Mouse (Mus musculus): ENCODE measurements around the gene Arid5b. TPM values are rescaled to one million over a fixed set of nuclear protein-coding genes. Genes with fewer than 3 reads are reported as not detected.

Gene Arid5b
- total RNA-seq, 4 experiments from 2014 or later: 25.3 to 27.5 (median 26.4) TPM

DNA sequence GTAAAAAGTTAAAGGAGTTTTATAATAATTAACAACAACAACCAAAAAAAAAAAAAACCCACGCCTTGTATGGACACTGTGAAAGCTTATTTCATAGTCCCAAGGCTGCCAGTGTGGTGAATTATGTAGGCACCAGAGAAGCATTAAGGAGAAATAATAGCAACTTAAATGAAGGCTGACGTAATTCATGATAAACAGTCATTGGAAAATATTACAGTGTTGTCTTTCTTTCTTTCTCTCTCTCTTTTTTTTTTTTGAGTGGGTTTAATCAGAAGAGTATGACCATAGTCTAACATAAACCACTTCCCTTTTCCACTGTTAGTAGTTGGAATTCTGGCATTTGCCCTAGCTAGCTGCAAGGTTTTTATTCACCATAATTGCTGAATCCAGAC is 111.8 kb downstream of the Arid5b start:
- DNase-seq (ENCODE audit: low spot score in 2 of 2): no peak

DNA sequence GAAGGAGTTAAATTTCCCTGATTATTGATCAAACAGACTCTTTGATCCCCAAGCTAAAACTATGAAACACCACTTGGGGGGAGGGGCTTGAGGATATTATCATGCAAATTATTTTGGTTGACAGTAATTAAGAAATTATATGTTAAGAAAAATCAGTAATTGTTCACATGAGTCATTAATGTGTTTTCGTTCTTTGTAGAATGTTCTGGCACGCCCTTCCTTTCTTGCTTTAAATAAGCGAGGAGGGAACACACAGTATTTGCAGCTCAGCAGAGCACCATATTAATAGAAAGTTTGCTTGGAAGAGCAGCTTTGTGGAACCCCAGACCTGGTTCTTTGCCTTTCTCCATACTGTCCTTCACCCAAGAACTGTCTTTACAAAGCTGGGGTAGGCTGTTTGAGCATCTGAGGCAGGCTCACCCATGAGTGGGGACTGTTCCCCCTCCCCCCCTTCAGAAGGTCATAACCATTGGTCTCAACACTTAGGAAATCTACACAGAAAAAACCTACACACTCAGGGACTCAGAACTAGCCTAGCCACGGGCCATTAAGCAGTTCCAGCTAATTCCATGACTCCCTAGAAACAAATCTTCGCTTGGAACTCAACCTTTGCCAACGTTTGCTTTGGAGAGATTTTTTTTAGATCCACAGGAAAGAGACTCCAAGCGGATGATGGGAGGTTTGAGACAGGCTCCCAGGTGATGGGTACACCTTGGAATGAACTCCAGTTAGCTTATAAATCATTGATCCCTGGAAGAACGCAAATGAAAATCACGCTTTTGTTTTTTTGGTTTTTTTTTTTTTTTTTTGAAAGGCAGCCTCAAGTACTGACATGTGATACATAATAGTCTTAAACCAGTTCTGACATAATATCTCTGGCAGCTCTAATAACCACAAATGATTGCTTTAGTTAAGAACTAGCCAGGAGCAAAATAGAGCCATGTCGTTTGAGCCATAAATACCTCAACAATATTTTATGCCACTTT is 112.5 kb downstream of the Arid5b start:
- DNase-seq (ENCODE audit: low spot score in 2 of 2): no peak

DNA sequence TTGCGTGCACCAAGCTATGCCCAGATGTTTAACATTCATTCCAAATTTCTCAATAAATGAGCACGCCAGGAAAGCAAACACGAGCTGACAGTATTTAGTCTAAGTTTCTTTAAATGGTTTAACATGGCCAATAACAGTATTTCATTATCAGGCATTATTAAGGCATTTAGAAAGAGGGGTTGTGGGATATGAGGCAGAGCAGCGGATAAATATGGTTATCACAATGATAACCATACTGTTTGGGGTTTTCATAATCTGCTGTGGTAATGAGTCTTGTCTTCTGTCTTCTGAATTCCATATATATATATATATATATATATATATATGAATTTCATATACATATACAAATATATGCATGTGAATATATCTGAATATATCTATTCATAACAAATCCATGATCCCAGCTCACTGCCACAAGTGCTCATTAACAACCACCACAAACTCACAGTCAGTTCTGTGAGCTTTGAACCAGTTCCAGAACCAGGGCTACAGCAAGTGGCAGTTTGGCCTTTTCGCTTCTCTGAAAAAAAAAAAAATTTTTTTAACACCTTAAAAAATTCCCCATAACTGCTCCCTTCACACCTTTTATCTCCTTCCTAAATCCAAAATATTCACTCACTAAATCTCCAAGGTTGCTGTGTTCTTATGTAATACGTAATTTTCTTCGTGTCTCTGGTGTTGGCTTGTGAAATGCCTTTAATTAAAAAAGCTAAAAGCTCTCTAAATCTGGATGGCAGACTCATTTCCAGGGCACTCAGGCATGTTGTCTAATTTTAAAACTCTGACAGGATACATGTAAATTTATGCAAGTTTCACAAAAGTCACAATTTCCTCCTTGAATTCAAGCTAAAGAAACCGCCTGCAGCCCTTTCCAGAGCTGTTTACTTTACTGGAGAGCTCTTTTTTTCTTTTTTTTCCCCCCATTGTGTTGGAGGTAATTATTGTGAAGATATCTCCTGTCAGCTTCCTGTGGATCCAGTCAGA is 113.5 kb downstream of the Arid5b start:
- no peak for DNase-seq (ENCODE audit: low spot score in 2 of 2)

DNA sequence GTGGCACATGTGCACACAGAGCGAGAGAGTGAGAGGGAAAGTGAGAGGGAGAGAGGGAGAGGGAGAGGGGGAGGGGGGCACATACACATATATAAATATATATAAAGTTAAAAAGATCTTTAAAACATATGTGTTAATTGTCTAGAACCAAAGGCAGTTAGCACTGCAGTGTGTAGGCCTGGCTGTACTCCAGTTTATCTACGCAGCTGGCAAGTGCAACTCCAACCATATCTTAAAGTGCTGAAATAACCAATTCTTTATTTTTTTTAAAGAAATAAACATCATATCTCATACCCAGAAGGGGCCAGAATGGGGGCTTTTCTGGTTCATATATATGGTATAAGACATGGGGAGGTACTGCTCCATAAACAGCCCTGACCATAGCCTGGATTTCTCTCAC is 114.4 kb downstream of the Arid5b start:
- DNase-seq (ENCODE audit: low spot score in 2 of 2): no peak

DNA sequence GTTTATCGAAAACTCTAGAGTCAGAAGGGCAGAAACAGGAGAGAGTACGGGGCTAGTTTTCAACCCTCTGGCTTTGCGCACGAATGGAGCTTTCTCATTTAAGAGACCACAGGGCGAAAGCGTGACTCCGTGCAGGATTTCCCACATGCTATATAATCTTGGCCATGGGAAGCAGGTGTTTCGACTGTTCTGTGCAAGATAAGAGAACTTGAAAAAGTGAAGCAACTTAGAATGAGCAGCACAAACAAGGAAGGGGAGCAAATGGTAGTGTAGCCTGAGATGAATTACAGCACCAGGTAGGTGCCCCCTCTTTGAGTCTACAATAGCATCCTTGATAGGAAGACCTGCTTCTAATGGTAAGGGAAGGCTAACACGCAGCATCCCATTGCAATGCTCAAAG is 118.8 kb downstream of the Arid5b start:
- no peak for DNase-seq (ENCODE audit: low spot score in 2 of 2)

DNA sequence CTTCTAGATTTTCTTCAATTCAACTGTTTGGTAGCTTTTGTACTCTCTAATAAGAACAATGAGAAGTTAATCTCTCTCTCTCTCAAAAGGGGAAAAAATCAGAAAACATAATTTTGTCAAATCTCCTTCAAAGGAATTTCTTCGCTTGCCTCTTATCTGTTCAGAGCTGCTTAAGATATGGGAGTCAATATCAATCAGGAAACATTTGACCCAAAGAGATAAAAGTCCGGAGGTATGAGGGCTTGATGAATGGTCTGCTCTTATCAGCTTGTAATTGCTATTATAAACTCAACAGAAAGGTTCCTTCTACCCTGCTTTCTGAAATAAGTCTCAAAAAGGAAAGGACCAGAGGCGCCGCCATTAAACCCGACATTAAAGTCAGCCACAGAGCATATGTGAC is 120.0 kb downstream of the Arid5b start:
- DNase-seq (ENCODE audit: low spot score in 2 of 2): no peak

DNA sequence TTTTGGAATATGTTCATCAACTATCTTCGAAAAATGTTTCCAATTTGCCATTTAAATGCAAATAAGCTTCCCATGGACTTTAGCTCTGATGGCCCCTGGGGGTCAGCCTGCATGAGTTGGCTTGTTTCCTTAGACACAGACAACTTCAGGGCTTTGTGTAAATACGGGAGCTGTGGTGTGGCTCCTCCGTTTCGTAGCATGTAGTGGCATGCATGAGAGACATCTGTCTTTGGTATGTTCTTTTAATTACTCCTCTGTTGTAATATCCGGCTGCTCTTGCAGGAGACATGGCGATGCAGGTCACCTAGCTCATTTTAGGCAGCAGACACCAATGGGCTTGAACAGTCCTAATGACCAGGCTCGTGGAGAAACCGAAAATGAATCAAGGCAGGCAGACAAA is 121.0 kb downstream of the Arid5b start:
- no peak for DNase-seq (ENCODE audit: low spot score in 2 of 2)

DNA sequence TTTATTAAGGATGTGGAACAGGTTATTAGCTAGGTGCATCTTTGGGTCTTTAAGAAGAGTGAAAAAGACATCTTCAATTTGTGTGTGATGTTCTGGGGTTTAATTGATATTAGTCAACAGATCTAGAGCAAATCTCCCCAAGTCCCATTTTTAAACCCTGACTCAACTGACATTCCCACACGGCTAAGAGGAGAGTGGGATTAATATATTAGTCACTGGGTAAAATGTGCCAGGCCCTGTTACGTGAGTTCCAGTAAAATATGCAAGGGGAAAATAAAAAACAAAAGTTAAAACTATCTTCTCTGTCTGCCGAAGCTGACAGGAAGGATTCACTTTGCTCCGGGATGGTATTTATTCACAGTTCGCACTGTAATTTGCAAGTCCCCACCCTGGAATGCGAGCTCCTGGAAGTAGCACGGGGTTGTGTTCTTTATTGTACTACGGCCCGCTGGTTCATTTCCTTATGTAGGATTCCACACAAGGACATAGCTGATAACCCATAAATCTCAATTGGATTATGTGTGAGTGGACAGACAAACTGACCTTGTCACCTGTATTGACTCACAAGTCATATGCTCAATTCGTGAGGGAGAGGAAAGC is 121.8 kb downstream of the Arid5b start:
- DNase-seq (ENCODE audit: low spot score in 2 of 2): no peak

DNA sequence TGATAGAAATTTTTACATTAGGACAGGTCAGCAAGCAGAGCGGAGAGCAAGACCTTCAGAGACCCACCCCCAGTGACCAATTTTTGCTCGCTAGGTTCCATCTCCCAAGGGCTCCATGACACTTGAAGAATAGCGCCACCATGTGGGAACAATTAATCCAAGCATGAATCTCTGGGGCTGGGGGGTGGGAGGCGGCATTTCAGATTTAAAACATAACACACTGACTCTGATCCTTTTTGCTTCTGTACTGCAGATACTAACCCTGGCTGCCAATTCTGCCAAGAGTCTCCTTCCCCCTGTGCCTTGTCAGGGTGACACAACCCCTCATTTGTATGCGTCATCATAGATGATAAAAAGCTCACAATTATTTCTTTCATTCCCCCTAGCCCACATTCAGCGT is 122.4 kb downstream of the Arid5b start:
- DNase-seq (ENCODE audit: low spot score in 2 of 2): no peak

DNA sequence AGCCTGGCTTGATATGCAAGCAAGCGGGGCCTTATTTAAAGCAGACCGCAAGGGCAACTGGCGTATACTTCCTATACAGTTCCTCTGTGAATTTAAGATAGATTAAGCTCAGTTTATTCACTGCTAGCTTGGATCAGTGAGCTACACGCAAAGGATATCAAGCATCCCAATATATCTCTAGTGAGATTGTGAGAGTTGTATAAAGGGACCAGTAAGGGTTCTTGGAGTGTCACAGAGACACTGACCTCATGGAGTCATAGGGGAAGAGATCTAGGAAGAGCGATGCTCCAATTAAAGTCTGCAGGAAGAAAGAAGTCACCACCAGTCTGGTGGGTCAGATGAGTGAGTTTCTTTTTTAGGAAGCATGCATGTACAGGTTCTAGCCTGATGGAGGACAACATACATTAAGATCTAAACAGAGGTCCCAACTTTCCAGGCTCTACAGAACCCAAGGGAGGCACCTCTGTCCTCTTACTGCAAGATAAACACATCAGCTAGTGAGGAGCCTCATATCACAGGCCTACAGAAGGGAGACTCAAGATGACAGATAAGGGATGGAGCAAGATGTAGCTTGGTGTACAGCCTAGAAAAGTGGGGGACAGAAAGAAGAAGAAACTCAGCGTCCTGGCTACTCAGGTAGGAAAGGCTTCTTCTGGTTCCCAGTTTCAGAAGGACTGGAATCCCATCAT is 123.0 kb downstream of the Arid5b start:
- DNase-seq (ENCODE audit: low spot score in 2 of 2): no peak

DNA sequence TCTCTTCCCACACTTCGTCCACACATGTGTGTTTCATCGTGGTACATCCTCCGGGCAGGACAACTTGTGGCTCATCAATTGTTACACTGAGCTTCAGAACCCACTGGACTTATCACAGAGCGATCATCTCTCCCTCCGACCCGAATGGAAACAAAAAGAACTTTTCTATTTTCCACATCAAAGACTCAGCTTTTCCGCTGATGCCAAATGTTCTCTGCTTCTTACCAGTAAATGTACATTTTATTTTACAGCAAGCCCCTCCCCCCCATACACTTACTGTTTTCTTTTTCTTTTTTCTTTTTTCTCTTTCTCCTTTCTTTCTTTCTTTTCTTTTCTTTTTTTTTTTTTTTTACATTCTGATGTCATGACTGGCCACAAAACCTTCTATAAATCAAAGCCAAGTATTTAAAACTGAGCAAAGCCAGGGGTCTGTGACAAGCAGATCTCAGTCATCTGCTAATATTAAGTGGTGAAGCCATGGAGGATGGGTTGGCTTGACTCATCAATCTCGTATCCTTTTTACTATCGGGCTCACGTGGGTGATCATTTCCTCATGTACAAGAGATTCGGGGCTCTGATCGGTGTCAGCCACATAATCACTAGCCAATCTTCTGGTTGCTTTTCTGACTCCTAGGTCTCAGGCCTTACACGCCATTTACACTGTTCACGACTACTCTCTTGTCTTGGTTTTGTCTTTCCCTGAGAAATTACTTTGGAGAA is 124.3 kb downstream of the Arid5b start:
- no peak for DNase-seq (ENCODE audit: low spot score in 2 of 2)

DNA sequence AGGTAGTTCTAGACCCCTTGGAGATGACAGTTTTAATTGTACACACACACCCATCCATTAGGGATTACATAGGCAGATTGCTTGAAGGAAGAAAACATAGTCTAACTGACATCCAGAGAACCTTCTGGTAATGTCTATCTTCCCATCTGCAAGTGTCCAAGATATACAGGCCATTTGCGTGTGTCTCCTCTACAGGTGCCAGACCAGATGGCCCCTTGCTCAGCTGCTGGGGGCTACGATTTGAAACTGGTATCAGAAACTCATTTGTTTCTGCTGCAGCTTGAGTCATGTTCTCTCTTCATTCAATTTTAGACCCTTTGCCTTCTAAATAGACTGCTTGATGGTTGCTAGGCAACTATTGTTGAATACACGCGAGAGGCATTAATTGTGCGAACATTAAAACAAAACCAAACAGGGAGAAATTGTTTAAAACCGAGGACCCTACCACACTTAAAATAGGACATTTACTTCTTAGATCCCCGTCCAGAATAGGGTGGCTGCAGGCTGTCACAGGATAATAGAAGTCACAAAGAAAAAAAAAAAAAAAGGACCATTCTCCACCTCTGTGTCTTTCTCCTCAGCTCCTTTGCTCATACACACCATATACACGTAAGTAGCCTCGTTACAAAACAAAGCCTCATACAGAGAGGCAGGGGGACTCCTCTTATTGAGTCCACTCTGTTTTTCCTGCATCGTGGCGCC is 125.0 kb downstream of the Arid5b start:
- DNase-seq (ENCODE audit: low spot score in 2 of 2): no peak

DNA sequence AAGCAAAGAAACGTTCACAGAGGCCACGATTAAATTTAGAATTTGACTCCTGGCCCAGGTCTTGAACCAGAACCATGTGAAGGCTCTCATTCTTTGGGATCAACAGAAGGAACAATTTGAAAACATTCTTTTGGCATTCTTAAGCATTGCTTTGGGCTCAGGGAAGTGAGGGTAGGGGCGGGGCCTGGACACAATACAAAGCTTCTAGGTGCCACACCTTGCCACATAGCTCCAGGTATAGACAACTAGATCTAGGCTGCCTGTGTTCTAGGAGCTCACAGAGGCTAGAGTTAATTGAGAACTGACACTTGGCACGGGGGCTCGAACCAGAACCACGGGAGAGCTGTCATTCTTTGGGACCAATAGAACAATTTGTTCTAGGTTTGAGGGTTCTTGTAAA is 130.0 kb downstream of the Arid5b start:
- no peak for DNase-seq (ENCODE audit: low spot score in 2 of 2)

DNA sequence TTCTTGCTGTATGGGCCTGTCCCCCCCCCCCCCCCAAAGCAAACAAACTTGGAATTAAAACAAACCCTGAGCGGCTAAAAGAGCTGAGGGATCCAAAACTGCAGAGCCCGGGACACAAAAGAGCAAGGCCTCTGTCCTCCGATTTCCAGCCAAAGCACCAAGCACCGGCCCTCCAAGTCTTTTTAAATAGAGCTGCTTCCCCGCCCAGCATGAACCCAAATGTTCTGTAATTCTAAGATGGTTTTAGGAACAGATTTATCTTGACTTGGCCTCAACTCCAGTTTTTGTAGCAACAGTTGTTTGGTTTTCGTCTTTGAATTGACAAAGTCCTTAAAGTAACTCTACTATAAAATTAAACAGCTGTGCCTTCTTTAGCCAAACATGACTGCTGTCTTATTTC is 130.8 kb downstream of the Arid5b start:
- no peak for DNase-seq (ENCODE audit: low spot score in 2 of 2)

DNA sequence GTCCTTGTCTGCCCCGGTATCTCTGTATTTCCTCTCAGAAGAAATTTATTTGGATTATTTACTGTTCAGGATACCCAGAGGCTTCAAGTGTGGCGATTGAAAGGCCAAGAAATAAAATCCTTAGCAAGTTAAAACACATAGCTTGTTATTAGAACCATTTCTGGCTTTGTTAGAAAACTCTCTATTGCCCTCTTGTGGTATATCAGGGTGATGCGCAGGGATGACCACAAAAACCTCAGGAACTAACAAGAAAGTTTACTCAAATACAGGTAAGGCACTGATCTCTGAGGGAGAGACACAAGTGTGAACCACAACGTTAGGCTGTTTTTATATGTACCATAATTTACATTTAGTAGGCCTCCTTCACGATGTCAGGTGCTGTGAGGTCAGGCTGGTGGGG is 131.7 kb downstream of the Arid5b start:
- DNase-seq (ENCODE audit: low spot score in 2 of 2): peak; percentile 58

DNA sequence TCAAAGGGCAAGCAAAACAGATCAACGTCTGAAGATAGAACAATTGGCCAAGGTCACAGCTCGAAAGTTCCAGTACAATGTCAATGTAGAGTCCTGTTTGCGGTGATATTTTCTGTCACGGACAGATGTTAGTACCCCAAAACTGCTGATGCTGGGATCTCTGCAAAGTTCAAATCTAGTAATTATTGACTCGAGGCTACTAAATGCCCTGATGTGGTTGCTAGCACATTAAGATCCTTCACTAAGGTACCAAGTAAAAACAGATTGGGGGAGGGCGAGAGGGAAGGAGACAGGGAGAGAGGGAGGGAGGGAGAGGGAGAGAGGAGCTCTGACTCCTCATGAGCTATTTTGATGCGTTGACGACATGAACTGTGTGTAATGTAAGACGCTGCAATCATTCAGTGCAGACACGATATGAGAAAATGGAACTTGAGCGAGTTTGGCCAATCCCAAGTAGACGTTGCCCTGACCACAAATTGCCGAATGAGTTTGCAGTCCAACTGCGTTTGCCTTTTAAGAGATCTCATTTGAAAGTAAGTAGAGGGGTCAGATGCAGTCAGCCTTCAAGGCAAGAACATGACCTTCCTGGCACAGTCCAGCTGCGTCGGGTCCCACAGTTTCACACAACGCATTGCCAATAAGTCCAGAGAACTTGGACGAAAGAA is 133.1 kb downstream of the Arid5b start:
- no peak for DNase-seq (ENCODE audit: low spot score in 2 of 2)

DNA sequence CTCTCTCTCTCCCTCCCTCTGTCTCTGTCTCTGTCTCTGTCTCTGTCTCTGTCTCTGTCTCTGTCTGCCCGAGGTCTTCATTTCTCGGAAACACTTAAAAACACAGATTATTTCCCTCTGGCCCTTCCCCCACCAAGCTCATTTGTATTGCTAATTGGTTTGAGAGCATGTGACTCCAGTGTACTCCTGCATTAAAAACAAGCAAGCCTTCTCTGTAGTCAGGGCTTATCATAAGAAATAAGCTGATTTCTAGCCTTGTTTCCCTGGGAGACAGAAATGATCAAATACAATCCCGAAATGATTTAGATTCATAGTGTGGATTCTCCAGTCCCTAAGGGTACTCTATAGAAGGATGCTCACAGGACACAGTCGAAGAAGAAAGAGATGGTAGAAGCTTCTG is 136.0 kb downstream of the Arid5b start:
- DNase-seq (ENCODE audit: low spot score in 2 of 2): no peak

DNA sequence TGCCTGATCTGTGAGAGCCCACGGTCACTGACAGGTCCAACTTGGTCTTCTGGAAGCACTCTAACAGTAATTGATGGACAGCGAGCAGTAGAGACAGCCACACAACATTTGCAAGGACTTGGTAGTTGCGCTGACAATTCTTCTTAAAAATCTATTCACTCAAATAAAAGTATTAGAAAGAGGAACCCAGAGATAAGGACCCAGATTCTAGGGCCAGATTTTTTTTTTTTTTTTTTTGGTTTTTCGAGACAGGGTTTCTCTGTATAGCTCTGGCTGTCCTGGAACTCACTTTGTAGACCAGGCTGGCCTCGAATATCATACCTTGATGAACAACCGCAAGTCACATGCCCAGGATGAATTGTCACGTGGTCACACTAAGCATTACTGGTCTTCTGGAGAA is 137.0 kb downstream of the Arid5b start:
- no peak for DNase-seq (ENCODE audit: low spot score in 2 of 2)

DNA sequence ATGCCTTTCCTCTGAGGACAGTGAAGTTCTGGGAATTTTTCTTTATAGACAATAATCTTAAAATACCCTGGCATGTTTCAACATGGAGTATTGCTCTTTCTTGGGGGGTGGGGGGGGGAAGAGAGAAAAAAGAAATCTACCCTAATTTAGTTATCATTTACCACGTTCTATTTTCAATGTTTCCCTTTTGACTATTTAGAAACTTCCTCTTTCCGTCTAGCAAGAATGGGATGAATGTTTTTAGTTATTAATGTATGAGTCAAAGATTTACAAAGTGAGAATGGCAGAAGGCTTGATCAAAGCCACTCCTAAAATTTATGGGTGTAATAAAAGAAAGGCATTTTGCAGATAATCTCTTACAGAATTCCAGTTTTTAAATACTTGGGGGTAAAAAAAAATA is 137.7 kb downstream of the Arid5b start:
- no peak for DNase-seq (ENCODE audit: low spot score in 2 of 2)

All from layer of hippocampus, adult 8-10 months (tissue).